Mouse (Mus musculus) midbrain, embryonic 14.5 days (tissue): Measurements from ENCODE around the gene Fbxw5. TPM values are rescaled to one million over a fixed set of nuclear protein-coding genes. Genes with fewer than 3 reads are reported as not detected.

Experiments used
- ATAC-seq: fragments of 200-750 bp; cut with Nextera tagmentation; 2 replicates; pipeline ENCODE4 v1.8.0; 2017; ENCODE audit warnings: moderate number of reproducible peaks, moderate library complexity; ENCODE audit not compliant: low FRiP score, low TSS enrichment
- DNase-seq: peaks from one replicate; pipeline ENCODE4 v3.0.0-alpha.2; 2015
- H3K27ac ChIP-seq: fragments of 300-500 bp; sonication (generic); replicated peaks from 2 replicates; pipeline ENCODE4 v1.5.1; 2014; ENCODE audit warnings: mild to moderate bottlenecking, low read depth, low read length, moderate library complexity
- H3K27me3 ChIP-seq: fragments of 300-500 bp; sonication (generic); 2 replicates; pipeline ENCODE4 v1.6.1; 2014; ENCODE audit warnings: low read length, control low read depth, mixed read lengths; ENCODE audit not compliant: control insufficient read depth, insufficient read depth
- H3K36me3 ChIP-seq: fragments of 300-500 bp; sonication (generic); 2 replicates; pipeline ENCODE4 v1.6.1; 2014; ENCODE audit warnings: low read length, control low read depth; ENCODE audit not compliant: control insufficient read depth, insufficient read depth
- H3K4me1 ChIP-seq: fragments of 300-500 bp; sonication (generic); 2 replicates; pipeline ENCODE4 v1.6.1; 2014; ENCODE audit warnings: mild to moderate bottlenecking, antibody characterized with exemption, low read length, control low read depth; ENCODE audit not compliant: control insufficient read depth, insufficient read depth
- H3K4me2 ChIP-seq: fragments of 300-500 bp; sonication (generic); 2 replicates; pipeline ENCODE4 v1.6.1; 2014; ENCODE audit warnings: mild to moderate bottlenecking, low read length, moderate library complexity
- H3K4me3 ChIP-seq: fragments of 300-500 bp; sonication (generic); replicated peaks from 2 replicates; pipeline ENCODE4 v1.5.1; 2014; ENCODE audit warnings: low read depth, low read length
- H3K9ac ChIP-seq: fragments of 300-500 bp; sonication (generic); replicated peaks from 2 replicates; pipeline ENCODE4 v1.6.1; 2014; ENCODE audit warnings: mild to moderate bottlenecking, low read length, moderate library complexity
- H3K9me3 ChIP-seq: fragments of 300-500 bp; sonication (generic); 2 replicates; pipeline ENCODE4 v1.6.1; 2016; ENCODE audit warnings: low read length, control low read depth, mixed read lengths; ENCODE audit not compliant: control insufficient read depth
- WGBS: fragments of 180-500 bp; shearing (Covaris S2); extraction: QIAGEN DNeasy Blood & Tissue Kit; methylation state at CpG from one replicate; pipeline ENCODE4 v1.1.7; 2014; 5-methylcytosine and 5-hydroxymethylcytosine counted together
- polyA plus RNA-seq: library from polyadenylated mRNA; unstranded; fragments of >200 nt; fragmentation: Nextera tagmentation; extraction: Ambion mirVana; gene quantifications from 2 replicates; pipeline ENCODE4 v1.2.1, GENCODE M21; 2014

Fbxw5 gene
- 110 and 117 TPM in 2 replicates for polyA plus RNA-seq

- Histone ChIP-seq H3K4me2 (peak within 1 kb of the TSS; percentile 93), H3K4me3 (peak within 1 kb of the TSS; percentile 87), H3K9ac (peak within 1 kb of the TSS; percentile 97), H3K27ac (peak within 1 kb of the TSS; percentile 80), H3K9me3 (no peaks in the 10 kb centered on the region), H3K36me3 (peaks cover 29% of the 10 kb centered on the region), H3K27me3 (no peaks in the 10 kb centered on the region), H3K4me1 (peaks cover 14% of the 10 kb centered on the region)
- ATAC-seq (peak; percentile 89), DNase-seq (peak; percentile 98)
- 1% methylated on average over 44 of the region's 44 CpGs for WGBS
These were observed at the start of gene Fbxw5 for GRCm38 (mm10) chr2:25500576-25501405. Gene Fbxw5, plus strand, starts transcription at chr2:25500750.

- Histone ChIP-seq H3K9ac (no peak overlapping the region), H3K9me3 (no peaks in the 10 kb centered on the region), H3K4me3 (no peak overlapping the region), H3K27me3 (no peaks in the 10 kb centered on the region), H3K4me2 (no peak overlapping the region), H3K36me3 (peaks cover 35% of the 10 kb centered on the region), H3K27ac (no peak overlapping the region), H3K4me1 (no peaks in the 10 kb centered on the region)
- DNase-seq, result no peak
- 91% methylated on average over 8 of the region's 8 CpGs for WGBS
- no peak for ATAC-seq
These were observed 49.5 kb upstream of the Fbxw5 start for GRCm38 (mm10) chr2:25450853-25451647.

- Histone ChIP-seq H3K27ac (no peak overlapping the region), H3K4me2 (no peak overlapping the region), H3K9me3 (no peaks in the 10 kb centered on the region), H3K4me3 (no peak overlapping the region), H3K9ac (no peak overlapping the region), H3K27me3 (no peaks in the 10 kb centered on the region), H3K4me1 (no peaks in the 10 kb centered on the region), H3K36me3 (peaks cover 22% of the 10 kb centered on the region)
- DNase-seq (no peak), ATAC-seq (no peak)
- WGBS, result 48% methylated on average over 1 of the region's 1 CpGs
These were observed 47.6 kb upstream of the Fbxw5 start for GRCm38 (mm10) chr2:25452951-25453350.

GRCm38 (mm10) chr2:25456205-25456953 lies 44.2 kb upstream of the Fbxw5 start, which contains the start of gene Clic3:
Gene Clic3, plus strand, starts transcription at chr2:25456838.
- ATAC-seq (no peak), DNase-seq (no peak)
- H3K27me3 ChIP-seq, result no peaks in the 10 kb centered on the region
- H3K9ac ChIP-seq, result no peak within 1 kb of the TSS
- no peak within 1 kb of the TSS for H3K4me2 ChIP-seq
- WGBS, result 70% methylated on average over 14 of the region's 14 CpGs
- H3K9me3 ChIP-seq, result no peaks in the 10 kb centered on the region
- H3K36me3 ChIP-seq, result peaks cover 22% of the 10 kb centered on the region
- H3K27ac ChIP-seq, result no peak within 1 kb of the TSS
- no peak within 1 kb of the TSS for H3K4me3 ChIP-seq
- peaks cover 14% of the 10 kb centered on the region for H3K4me1 ChIP-seq

GRCm38 (mm10) chr2:25457022-25457896 lies 43.3 kb upstream of the Fbxw5 start:
- H3K4me2 ChIP-seq, result no peak overlapping the region
- DNase-seq (no peak), ATAC-seq (no peak)
- H3K9me3 ChIP-seq, result no peaks in the 10 kb centered on the region
- 83% methylated on average over 9 of the region's 9 CpGs for WGBS
- no peaks in the 10 kb centered on the region for H3K27me3 ChIP-seq
- peaks cover 17% of the 10 kb centered on the region for H3K4me1 ChIP-seq
- no peak overlapping the region for H3K4me3 ChIP-seq
- peaks cover 22% of the 10 kb centered on the region for H3K36me3 ChIP-seq
- H3K9ac ChIP-seq, result no peak overlapping the region
- no peak overlapping the region for H3K27ac ChIP-seq

GRCm38 (mm10) chr2:25458911-25459310 lies 41.6 kb upstream of the Fbxw5 start:
- H3K4me2 ChIP-seq, result no peak overlapping the region; the same call in 1 of the 2 replicates
- H3K9ac ChIP-seq, result no peak overlapping the region
- H3K27ac ChIP-seq, result no peak overlapping the region
- ATAC-seq (no peak), DNase-seq (no peak)
- H3K4me1 ChIP-seq, result peaks cover 17% of the 10 kb centered on the region
- no peaks in the 10 kb centered on the region for H3K27me3 ChIP-seq
- H3K9me3 ChIP-seq, result no peaks in the 10 kb centered on the region
- WGBS, result 79% methylated on average over 5 of the region's 5 CpGs
- H3K36me3 ChIP-seq, result peaks cover 22% of the 10 kb centered on the region
- H3K4me3 ChIP-seq, result no peak overlapping the region

GRCm38 (mm10) chr2:25460135-25460534 lies 40.4 kb upstream of the Fbxw5 start:
- Histone ChIP-seq H3K9me3 (no peaks in the 10 kb centered on the region), H3K4me1 (peaks cover 17% of the 10 kb centered on the region), H3K36me3 (peaks cover 22% of the 10 kb centered on the region), H3K4me2 (peak overlapping the region; percentile 91), H3K4me3 (peak overlapping the region; percentile 71), H3K9ac (peak overlapping the region; percentile 82), H3K27me3 (no peaks in the 10 kb centered on the region), H3K27ac (peak overlapping the region; percentile 96)
- WGBS, result 31% methylated on average over 5 of the region's 5 CpGs
- DNase-seq (no peak), ATAC-seq (peak; percentile 25)
